Mouse (Mus musculus): ENCODE results near the gene Cryaa. TPM values are rescaled to one million over a fixed set of nuclear protein-coding genes. Genes with fewer than 3 reads are reported as not detected.

The Cryaa gene
- polyA plus RNA-seq, 1 experiment from 2014 or later, result not detected

DNA sequence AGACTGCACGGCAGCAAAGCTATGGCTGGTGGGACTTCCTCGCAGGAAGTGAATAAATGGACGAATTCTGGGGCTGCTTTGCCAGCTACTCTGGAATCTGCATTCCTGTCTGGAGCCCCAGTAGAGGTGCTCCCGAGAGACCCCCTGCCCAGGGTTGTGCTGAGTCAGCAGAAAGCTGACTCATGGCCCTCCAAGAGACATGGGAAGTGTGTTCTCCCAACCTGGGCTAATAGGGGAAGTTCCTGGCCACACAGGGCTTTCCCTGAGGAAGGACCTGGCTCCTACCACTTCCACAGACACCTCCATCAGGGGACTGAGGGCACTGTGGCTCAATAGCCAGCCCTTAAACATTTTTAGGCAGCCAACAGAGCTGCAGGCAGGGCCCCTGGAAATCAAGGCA lies 50.4 kb downstream of the Cryaa start:
- WGBS, result 53% methylated on average over 4 of the region's 4 CpGs
- DNase-seq (ENCODE audit: low spot score), result no peak
- Histone ChIP-seq H3K27ac (peak overlapping the region; percentile 78), H3K9me3 (no peaks in the 10 kb centered on the region), H3K27me3 (ENCODE audit: insufficient read depth, poor library complexity, severe bottlenecking) (0 out of 2 replicates have a peak, but pooled peaks cover 10% of the 10 kb centered on the region), H3K4me1 (peaks cover 76% of the 10 kb centered on the region), H3K4me3 (no peak overlapping the region), H3K36me3 (no peaks in the 10 kb centered on the region)

GRCm38 (mm10) chr17:31728968-31729501 lies 51.4 kb downstream of the Cryaa start:
- peak overlapping the region; percentile 78 for H3K27ac ChIP-seq
- peak; percentile 81 for DNase-seq (ENCODE audit: low spot score)
- no peaks in the 10 kb centered on the region for H3K9me3 ChIP-seq
- 68% methylated on average over 7 of the region's 7 CpGs for WGBS
- H3K4me3 ChIP-seq, result no peak overlapping the region
- no peaks in the 10 kb centered on the region for H3K36me3 ChIP-seq
- H3K27me3 ChIP-seq (ENCODE audit: insufficient read depth, poor library complexity, severe bottlenecking), result 0 out of 2 replicates have a peak, but pooled peaks cover 10% of the 10 kb centered on the region
- H3K4me1 ChIP-seq, result peaks cover 75% of the 10 kb centered on the region

GRCm38 (mm10) chr17:31731038-31731437 lies 53.4 kb downstream of the Cryaa start:
- DNase-seq (ENCODE audit: low spot score), result peak; percentile 93
- no peaks in the 10 kb centered on the region for H3K9me3 ChIP-seq
- 0 out of 2 replicates have a peak overlapping the region, but pooled peaks have one; percentile 16 for H3K4me3 ChIP-seq
- no peaks in the 10 kb centered on the region for H3K36me3 ChIP-seq
- 27% methylated on average over 6 of the region's 6 CpGs for WGBS
- 0 out of 2 replicates have a peak, but pooled peaks cover 3% of the 10 kb centered on the region for H3K27me3 ChIP-seq (ENCODE audit: insufficient read depth, poor library complexity, severe bottlenecking)
- peak overlapping the region; percentile 82 for H3K27ac ChIP-seq
- H3K4me1 ChIP-seq, result peaks cover 65% of the 10 kb centered on the region

Other genes with a start within 250 kb of the Cryaa start
- 38.2 and 49.3 TPM in 2 replicates for gene Wdr4, start 157.8 kb upstream of the Cryaa start, polyA plus RNA-seq (2016; fragmentation: Nextera tagmentation; extraction: Ambion mirVana)
- gene Ndufv3, start 157.7 kb upstream of the Cryaa start, polyA plus RNA-seq (2016; fragmentation: Nextera tagmentation; extraction: Ambion mirVana), result 392 and 480 TPM in 2 replicates
- 20.9 and 21.9 TPM in 2 replicates for gene Pknox1, start 113.1 kb upstream of the Cryaa start, polyA plus RNA-seq (2016; fragmentation: Nextera tagmentation; extraction: Ambion mirVana)
- 0.89 and 2.1 TPM in 2 replicates for gene Cbs, start 40.6 kb upstream of the Cryaa start, polyA plus RNA-seq (2016; fragmentation: Nextera tagmentation; extraction: Ambion mirVana)
- 271 and 373 TPM in 2 replicates for gene U2af1, start 18.9 kb upstream of the Cryaa start, polyA plus RNA-seq (2016; fragmentation: Nextera tagmentation; extraction: Ambion mirVana)
- gene Sik1, start 178.0 kb downstream of the Cryaa start, polyA plus RNA-seq (2016; fragmentation: Nextera tagmentation; extraction: Ambion mirVana), result 20.9 and 22.0 TPM in 2 replicates